Mouse (Mus musculus): ENCODE data around the gene Atp23.

The Atp23 gene

DNA sequence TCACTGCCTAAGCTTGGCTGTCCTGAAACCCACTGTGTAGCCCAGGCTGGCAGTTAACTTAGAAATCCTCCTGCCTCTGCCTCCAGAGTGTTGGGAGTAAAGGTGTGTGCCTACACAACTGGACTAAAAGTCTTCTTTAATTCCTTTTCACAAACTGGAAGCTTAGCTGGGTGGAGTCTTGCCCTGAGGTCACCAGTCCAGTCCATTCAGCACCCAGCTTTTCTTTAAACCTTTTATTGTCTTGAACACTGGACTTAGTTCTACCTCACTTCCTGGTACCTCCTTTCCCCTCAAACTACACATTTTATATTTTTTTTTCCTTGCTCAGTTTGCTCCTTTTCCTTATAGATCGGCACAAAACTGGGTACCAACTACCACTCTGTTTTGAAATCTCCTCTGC, 10.3 kb upstream of the Atp23 start:
- DNase-seq (ENCODE audit: low read depth, low spot score), result no peak

DNA sequence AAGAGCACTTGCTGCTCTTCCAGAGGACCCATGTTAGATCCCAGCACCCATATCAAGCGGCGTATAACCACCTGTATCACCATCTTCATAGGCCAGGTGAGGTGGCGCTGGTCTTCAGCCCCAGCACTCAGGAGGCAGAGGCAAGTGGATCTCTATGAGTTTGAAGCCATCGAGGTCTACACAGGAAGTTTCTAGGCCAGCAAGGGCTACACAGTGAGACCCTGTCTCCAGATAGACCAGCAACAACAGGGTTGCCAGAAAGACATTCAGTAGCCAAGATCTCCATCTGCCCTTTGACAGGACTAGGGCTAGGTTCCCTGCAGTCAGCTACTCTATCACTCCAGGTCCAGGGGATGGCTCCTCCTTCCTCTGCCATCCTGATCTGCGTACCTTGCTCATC, 5.7 kb upstream of the Atp23 start:
- DNase-seq (ENCODE audit: low read depth, low spot score), result no peak

DNA sequence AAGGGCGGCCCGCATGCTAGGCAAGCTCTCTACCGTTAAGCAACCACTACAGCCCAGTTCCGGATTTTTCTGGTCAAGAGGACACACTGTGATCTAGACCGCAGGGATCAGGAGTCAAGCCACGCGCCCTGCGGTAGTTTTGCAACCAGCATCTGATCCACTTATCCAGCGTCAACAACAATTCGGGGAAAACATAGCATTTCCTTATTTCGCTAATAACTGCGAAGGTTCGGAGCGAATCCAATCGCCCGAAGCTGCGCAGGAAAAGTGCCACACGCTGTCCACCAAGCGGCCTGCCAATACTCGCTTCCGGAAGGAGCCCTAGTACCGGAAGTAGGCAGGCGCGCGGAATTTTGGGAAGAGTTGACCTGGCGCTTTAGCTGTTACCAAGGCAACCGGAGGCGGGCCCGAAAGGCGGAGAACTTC, 4.5 kb upstream of the Atp23 start:
- peak; percentile 92 for DNase-seq (ENCODE audit: low read depth, low spot score)

DNA sequence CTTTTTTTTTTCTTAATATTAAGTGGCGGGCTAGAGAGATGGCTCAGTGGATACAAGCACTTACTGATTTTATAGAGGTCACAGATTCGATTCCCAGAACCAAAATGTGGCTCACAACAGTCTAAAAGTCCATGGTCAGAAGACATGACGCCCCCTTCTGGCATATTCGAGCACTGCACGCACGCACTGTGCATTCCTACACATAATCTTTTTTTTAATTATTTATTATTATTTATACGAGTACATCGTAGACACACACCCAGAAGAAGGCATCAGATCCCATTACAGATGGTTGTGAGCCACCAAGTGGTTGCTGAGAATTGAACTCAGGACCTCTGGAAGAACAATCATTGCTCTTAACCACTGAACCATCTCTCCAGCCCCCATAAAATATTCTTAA, 3.9 kb upstream of the Atp23 start:
- DNase-seq (ENCODE audit: low read depth, low spot score), result no peak

DNA sequence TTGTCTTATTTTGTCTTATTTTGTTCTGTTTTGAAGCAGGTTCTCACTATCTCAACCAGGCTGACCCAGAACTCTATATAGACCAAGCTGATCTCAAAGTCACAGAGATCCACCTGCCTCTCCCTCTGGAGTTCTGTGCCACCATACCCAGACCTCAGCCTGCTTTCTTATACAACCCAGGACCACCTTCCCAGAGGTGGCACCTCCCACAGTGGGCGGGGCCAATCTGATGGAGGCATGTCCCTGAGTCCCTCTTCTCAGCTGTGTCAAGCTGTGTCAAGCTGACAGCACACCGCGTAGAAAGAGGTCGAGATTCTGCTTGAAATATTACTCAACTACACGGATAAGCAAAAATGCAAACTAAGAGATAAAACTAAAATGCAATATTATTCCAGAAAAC, 3.1 kb upstream of the Atp23 start:
- DNase-seq (ENCODE audit: low read depth, low spot score), result no peak

DNA sequence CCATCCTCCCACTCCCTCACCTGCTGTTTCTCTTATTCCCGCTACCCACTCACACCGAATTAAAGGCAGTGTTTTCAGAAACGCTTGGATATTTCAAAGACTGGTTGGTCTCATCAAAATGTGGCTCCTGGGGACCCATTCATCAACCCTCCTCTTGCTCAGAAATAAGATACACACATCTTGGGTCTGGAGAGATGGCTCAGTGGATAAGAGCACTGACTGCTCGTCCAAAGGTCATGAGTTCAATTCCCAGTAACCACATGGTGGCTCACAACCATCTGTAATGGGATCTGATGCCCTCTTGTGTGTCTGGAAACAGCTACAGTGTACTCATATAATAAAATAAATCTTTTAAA, 311 bp upstream of the Atp23 start:
- no peak for DNase-seq (ENCODE audit: low read depth, low spot score)

DNA sequence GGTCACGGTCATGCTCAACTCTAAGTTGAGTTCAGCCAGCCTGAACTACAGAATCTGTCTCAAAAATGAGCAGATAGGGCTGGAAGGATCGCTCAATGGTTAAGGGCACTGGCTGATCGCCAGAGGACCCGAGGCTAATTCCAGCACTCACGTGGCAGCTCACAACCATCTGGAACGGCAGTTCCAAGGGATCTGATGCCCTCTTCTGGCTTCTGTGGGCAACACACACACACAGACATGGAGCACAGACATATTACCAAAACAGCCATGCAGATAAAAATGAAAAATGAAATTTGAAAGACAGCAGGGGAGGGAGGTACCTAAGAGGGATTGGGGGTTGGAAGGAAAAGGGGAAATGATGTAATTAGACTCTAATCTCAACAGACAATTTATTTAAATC, 5.3 kb downstream of the Atp23 start:
- DNase-seq (ENCODE audit: low read depth, low spot score), result no peak

DNA sequence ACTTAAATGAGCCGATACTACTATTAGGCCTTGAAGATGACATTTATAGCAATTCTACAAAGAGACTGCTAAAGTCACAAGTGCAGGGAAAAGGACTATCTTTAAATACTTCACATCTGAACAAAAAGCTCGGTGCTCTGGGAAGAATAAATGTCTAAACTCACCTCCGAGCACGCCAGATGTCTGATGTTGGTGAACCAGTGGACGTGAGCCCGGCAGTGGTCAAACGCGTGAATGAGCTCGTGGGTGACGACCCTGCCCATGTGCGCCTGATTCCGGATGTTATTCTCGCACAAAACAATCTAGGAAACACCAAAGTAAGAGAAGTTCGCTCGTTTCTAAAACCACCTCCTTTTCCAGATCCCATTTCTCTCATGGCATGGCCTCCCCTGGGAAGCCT, 7.1 kb downstream of the Atp23 start:
- DNase-seq (ENCODE audit: low read depth, low spot score), result no peak

DNA sequence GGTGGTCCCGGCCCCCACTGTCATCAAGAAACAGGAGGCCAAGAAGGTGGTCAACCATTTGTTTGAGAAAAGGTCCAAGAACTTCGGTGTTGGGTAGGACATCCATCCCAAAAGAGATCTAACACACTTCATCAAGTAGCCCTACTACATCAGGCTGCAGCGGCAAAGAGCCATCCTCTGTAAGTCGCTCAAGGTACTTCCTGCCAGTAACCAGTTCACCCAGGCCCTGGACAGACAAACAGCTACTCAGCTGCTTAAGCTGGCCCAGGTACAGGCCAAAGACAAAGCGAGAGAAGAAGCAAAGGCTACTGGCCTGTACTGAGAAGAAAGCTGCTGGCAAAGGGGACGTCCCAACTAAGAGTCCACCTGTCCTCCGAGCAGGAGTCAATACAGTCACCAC, 8.0 kb downstream of the Atp23 start:
- no peak for DNase-seq (ENCODE audit: low read depth, low spot score)

DNA sequence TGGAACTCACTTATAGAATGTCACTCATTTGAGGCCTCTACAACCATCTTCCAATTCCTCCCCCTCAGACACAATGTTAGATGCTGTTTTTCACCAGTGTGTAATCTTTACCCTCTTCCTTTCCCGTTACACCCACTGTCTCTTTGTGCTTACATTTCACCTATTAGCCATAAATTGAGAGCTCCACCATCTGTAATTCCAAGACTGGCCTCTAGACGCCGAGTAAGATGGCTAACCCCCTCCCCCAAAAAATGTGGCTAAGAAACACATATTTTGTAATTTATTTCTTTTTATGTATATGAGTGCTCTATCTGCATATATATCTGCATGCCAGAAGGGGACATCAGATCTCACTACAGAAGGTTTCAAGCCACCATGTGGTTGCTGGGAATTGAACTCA, 27.4 kb downstream of the Atp23 start:
- no peak for DNase-seq (ENCODE audit: low read depth, low spot score)

DNA sequence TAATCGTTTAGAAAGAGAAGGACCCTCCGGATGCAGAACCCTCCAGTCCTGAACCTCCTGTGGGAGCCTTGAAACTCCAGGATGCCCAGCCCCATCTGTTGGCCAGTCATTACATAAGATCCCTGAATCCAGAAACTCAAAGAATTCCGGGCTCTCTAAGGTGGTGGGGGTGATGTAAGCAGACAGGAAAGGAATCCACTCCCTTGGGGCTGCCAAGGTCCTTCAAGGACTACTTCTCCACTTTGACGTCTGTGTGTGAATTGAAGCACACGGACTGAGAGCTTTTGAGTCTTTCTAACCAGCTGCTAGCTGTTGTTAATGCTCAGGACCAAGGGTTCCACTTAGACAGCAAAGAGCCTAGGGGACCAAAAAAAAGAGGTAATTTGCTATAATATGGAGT, 28.9 kb downstream of the Atp23 start:
- DNase-seq (ENCODE audit: low read depth, low spot score), result no peak

DNA sequence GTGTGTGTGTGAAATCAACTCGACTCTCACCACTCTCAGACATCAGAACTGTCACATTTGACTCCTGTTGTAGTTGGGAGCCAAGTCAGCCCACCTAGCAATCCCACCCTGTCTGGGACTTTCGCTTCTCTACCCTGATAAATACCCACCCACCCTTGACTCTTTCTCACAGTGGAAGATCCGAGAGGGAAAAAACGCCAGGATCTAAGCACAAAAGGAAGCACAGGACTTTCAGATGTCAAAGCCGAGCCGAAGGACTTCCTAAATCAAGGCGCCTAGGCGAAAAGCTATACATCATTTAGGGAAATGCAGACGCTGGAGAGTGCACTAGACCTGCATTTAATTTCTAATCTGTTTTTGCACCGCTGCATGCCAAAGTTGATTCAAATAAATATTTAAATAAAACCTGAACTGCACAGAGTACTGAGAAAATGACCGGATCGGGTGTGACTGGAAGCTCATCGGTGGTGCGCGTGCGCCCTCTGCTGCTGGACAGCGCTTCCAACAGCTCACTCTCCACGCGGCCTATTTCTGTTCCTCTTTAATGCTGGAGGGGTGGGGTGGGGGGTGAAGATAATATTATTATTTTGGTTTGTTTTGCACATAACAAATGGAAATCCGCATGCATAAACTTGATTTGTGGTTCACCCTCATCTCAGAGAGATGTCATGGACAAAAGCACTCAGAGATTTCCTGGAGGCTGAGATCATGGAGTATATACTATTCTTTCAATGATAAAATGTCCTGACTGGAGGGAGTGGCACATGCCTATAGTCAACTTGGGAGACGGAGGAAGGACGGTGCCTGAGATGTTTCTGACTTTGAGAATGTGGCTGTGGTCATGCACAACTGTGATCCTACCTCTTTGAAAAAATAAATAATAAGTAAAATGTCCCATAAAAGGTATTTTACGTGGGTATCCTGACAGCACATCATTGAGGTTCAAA, 31.5 kb downstream of the Atp23 start:
- DNase-seq (ENCODE audit: low read depth, low spot score), result peak; percentile 40

DNA sequence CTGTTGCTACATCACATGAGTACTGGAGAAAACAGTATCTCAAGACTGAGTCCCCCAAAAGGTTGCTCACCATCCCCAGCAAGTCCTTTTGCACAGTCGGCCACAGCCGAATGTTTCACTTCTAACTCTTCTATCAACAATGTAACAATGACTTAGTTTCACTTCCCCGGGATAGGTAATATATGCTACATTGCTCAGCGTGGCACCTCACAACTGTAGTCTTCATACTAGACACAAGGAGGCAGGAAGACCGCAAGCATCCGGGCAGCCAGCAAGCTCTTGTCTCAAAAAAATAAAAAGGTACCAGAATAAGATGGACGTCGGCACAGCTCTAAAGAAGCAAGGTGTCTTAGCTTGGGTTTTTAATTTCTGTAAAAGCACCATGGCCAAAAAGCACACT, 35.9 kb downstream of the Atp23 start:
- DNase-seq (ENCODE audit: low read depth, low spot score), result no peak

DNA sequence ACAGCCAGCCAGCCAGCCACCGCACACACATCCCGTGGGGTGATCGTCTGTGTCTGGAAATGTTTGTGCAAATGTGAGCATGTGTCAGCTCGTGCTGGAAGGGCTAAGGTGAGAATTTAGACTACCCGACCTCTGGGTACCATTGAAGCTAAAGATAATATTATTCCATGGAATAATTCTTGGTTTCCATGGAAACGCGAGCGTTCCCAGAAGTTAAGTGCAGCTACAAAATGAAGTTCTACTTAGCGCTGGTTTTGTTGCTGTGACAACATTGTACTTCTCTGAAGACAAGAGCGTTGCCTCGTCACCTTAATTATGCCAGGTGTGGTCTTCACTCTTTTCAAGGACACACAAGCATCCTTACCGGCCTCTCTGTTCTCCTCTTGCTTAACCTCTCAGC, 39.0 kb downstream of the Atp23 start:
- DNase-seq (ENCODE audit: low read depth, low spot score), result no peak

DNA sequence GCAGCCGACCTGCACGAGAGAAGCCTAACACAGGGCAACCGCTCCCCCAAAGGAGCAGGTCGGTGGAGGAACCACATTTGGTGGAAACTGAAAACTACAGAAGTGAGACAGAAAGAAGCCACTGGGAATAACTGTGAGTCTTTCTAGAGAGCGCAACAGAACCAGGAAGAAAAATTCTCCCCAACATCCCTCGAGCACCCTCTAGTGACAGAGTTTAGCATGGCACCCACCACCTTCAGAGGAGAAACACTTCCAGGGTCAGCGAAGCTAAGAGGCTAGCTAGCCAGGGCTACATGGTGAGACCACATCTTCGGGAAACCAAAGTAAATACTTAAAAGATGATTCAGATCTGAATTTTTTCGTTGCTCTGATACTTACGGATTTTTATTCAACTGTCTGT, 47.9 kb downstream of the Atp23 start:
- DNase-seq (ENCODE audit: low read depth, low spot score), result no peak

DNA sequence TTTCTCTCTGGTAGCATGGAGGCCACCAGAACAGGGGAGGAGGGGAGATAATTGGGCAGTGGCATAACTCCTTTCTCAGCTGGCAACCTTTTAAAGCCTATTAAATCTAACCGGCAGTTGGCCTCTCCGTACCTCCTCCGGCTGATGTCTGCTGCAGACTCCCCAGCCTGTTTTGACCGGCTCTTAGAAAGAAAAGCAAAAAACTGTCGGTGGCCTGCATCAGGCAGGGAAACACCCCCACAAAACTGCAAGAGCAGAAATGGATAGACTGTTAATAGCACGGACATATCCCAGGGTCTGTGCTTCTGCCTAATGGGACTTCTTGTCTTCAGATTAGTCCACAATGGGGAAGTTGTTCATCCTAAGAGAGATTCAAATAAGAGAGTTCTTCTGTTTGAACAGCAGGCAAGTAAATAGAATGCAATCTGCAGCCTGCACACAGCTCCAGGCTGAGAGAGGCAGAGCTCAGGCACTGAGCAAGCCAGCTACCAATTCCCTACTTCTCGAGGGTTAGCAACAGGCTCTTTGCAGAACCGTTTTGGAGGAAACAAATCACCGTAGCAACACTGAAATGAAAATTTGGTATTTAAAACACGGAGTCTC, 55.7 kb downstream of the Atp23 start:
- peak; percentile 75 for DNase-seq (ENCODE audit: low read depth, low spot score)

DNA sequence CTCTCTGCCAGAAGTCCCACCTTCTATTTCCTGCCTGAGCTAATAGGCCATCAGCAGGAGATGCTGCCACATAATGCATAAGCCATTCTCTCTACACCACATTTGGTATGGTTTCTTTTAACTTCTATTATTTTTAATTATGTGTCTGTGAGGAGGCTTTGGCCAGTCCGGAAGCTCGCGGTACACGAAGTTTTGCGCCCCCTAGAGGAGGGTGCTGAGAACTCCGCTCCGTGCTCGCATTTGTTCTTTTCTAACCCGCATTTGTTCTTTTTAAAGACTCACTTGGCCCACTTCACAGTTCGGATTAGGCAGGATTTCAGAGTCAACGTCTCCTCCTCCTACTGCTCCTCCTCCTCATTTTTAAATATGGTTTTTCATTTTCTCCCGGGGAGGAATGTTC, 56.5 kb downstream of the Atp23 start:
- DNase-seq (ENCODE audit: low read depth, low spot score), result peak; percentile 74

DNA sequence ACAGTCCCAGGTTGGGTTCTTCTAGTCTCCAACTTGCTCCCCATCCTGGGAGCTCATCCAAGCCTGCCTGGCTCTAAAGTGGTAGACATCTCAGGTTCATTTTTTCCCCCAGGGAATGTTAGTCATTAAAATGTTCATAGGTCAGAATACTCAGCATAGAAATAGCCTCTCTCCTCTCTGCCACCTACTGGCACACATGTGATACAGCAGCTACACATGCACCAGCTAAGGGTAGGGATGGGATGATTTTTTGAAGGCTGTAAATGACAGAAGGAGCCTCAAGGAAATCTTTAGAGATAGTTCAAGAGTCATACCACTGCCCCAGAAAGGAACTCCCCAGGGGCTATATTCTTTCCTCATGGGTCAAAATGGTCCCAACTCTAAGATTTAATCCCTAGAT, 60.9 kb downstream of the Atp23 start:
- no peak for DNase-seq (ENCODE audit: low read depth, low spot score)

DNA sequence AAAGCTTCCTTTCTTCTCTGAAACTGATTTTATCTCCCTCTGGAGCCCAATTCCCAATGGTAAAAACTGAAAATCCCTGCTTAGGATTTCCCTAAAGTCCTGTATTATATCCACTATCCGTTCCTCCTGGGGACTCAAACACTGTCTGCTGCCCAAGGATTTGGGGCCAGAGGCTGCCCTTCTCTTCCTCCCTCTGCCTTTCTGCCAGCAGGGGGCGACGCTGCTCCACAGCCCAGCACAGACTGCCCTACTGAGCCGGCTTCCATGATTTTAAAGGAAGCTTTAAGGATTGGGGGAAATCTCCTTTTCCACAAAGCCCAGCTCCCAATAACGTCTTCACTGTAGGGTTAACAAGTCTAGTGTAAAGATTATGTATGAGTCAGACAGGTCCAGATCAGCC, 68.1 kb downstream of the Atp23 start:
- no peak for DNase-seq (ENCODE audit: low read depth, low spot score)

DNA sequence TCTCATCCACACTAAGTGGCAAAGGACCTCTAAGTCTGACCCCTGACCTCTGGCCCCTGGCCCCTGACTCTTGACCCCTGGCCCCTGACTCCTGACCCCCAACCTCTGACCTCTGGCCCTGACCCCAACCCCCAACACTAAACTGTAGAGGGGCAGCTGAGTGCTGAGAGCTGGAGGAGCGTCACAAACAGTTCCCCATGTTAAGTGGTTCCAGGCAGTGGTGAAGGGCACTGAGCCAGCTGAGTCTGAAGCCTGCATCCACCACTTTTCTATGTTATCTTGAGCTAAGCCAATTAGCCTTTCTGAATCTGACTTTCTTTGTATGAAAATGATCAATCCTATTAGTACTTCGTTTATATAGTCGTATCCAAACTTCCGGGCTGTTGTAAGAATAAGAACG, 69.8 kb downstream of the Atp23 start:
- no peak for DNase-seq (ENCODE audit: low read depth, low spot score)

DNA sequence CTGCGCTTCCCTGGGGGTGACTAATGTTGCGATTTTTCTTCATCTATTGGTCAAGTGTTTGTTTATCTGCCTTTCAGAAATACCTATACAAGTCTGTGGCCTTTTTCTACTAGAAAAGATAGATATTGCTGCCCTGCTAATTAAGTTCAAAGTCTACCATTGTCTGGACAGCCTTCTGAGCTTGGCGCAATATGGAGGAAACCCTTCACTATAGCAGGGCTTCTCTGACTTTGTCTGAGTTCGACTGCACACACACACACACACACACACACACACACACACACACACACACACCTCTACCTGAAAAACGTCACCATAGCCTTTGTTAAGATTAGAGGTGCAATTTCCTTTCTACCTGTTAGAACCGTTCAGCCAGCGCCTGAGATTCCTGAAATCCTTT, 72.5 kb downstream of the Atp23 start:
- DNase-seq (ENCODE audit: low read depth, low spot score), result no peak

DNA sequence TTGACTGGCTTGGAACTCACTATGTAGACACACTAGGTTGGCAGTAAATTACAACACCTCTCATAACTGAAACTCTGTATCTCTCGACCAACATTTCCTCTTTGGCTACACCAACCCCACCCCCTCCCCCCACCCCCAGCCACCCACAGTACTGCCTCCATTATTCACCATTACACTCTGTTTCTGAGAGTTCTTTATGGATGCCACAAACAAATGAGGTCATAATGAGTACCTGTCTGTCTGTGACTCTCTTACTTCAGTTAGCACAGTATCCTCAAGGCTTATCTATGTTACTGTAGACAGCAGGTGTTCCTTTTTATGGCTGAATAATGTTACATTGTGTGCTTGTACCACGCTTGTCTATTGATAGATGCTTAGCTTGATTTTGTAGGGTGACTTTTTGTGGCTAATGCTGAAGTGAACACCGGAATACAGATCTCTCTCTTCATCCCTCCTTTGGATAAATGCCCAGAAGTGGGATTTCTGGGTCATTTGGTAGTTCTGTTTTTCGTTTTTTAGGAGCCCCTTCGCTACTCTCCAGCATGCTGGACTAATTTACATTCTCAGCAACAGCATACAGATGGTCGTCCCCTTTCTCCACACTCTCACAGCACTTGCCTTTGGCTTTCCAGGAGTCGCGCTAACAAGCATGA, 73.1 kb downstream of the Atp23 start:
- DNase-seq (ENCODE audit: low read depth, low spot score), result peak; percentile 40

DNA sequence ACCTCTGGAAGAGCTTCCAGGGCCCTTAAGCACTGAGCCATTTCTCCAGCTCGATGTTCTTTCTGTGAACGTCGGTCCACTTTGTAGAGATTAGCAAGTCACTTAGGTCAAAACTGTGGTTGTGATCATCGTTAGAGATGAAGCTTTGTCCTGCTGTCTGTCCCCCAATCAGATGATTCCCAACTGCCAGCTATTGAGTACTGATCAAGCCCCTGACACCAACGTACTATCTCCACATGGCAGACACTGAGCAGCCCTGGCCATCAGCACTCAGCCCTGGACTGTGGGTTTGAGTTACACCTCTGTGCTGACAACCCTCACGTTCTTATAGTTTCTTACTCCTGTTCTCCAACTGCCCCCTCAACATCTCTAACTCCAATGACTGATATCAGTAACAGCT, 74.2 kb downstream of the Atp23 start:
- no peak for DNase-seq (ENCODE audit: low read depth, low spot score)
